Mouse (Mus musculus): ENCODE results near the gene Mtfmt. TPM values are rescaled to one million over a fixed set of nuclear protein-coding genes. Genes with fewer than 3 reads are reported as not detected.

The Mtfmt gene
- polyA plus RNA-seq (2012; rRNA removed), result 5.7 and 6.8 TPM in 2 replicates

DNA sequence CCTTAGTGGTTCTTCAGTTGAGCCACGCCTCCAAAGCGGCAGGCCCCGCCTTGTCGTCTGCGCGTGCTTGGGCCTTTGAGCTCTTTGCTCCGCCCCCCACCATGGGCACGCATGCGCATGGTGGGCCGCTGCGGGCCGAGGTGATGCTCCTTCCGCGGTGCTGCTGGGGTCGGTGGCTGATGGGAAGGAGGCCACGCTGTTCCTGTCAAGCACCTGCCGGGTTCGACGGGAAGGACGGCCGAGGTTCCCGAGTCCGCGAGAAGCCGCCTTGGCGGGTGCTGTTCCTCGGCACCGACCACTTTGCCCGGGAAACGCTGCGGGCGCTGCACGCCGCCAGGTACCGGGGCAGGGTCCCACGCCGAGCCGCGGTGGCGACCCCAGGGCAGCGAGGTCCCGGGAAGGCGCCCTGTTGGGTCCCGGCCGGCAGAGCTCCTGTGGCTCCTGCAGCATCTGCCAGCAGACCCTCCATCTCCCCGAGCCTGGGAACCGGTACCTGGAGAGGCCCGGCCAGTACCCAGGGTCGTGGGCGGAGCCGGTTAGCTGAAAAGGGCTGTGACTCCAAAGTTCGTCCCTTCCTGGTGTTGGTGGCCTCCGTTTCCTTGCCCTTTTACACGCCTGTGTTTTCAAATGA lies at the start of gene Mtfmt:
TSS of gene Mtfmt (plus strand) at position 112 of the 631 bp plus-strand sequence.

DNA sequence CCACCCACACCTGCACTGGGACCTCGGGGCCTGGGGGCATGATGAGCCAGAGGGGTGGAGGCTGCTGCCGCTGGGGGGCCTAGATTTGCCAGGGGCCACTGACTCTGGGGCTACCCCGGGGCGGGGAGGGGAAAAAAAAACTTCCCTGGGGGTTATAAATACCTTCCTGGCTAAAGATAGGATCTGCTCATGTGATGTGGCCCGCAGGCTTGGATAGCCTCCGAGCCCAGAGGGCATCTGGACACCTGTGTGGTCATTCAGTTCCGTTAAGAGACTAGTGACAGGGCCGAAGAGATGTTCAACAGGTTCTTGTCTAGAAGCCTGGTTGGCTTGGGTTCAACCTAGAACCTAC lies 44.0 kb upstream of the Mtfmt start, which contains the start of gene Kbtbd13:
TSS of gene Kbtbd13 (minus strand) at position 40 of the 352 bp plus-strand sequence.

DNA sequence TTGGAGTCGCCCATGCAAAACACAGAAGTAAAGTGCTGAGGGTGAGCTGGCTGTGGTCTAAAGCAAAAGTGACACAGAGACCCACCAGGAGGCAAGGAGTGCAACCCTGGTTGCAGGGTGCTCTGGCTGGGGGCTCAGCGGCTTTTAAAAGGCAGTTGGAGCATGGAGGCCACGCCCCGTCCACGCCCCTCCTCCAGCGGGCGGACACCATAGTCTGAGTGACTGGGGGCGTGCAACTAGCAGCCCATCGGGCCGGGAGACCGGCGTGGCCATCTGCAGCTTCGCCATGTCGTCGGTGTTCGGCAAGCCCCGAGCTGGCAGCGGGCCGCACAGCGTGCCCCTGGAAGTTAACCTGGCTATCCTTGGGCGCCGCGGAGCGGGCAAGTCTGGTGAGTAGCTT lies 37.3 kb upstream of the Mtfmt start, which contains the start of gene Rasl12:
TSS of gene Rasl12 (plus strand) at position 228 of the 400 bp plus-strand sequence.

DNA sequence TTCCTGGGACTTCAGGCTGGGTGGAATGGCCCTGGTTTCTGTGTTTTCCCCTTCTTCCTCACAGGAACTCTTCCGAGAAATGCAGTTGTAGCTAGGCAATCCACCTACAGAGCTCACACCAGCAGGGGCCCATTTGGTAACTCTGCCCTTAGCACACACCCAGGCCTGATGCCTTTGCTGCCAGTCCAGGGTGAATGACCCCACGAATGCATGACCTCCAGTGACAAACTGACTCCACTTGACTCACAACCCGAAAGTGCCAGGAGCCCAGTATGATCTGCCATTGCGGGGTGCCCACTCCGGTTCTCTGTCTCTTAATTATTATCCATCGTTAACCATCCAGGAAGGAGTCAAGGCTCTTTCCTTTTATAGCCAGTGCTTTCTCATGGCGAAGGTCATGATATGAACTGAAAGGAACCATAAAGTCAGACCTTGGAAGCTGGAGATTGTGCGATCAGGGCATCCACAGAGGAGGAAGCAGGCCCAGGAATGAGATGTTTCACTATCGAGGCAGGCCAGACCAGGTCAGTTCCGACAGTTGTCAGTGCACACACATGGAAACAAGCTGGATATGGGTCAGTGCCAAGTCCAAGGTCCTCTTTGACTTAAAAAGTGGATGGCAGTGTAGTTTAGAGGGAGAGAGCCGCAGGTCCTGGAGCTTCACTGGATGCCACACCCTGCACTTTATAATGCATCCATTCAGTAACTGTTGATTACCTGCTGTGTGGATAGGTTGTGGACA lies 12.7 kb upstream of the Mtfmt start, which contains the start of gene Slc51b:
TSS of gene Slc51b (minus strand) at position 196 of the 742 bp plus-strand sequence.

DNA sequence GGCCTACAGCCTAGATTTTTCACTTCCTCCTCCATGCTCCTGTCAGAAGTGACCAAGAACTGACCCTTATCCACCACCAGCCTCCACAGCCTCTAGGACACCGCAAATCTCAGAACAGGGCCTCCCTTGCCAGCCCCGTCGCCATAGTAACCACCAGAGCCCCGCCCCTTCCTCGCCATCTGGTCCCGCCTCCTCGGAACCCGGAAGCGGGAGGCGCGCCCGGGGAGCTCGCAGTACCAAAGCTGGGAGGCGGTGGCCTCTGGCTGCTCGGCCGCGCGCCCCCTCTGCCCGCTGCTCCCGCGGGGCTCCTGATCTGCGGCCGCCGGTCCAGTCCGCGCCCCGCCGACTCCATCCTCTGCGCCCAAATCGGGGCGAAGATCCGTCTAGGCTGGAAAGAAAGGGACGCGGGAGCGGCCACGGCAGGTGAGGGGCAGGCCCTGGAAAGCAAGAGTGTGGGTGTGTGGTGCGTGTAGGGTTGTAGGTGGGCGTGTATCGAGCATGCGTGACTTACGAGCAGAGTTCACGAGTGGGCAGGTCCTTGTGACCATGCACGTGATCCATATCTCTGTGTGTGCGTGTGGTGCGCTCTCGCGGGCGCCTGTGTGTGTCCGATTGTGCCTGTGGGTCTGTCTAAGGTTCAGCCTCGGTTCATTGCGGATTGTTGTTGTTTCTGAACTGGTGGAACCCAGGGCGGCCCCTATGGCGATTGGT lies 25.3 kb downstream of the Mtfmt start, which contains the start of gene Spg21:
TSS of gene Spg21 (plus strand) at position 216 of the 711 bp plus-strand sequence.

Other genes with a start within 250 kb of the Mtfmt start
- 4.0 and 5.9 TPM in 2 replicates for gene Parp16, start 240.4 kb upstream of the Mtfmt start, polyA plus RNA-seq (2012; rRNA removed)
- gene Cilp, start 170.6 kb upstream of the Mtfmt start, polyA plus RNA-seq (2012; rRNA removed), result 0.01 and 0.02 TPM in 2 replicates
- gene Clpx, start 141.5 kb upstream of the Mtfmt start, polyA plus RNA-seq (2012; rRNA removed), result 11.1 and 12.7 TPM in 2 replicates
- gene Pdcd7, start 89.7 kb upstream of the Mtfmt start, polyA plus RNA-seq (2012; rRNA removed), result 4.6 and 5.3 TPM in 2 replicates
- 0.07 and 0.22 TPM in 2 replicates for gene Ubap1l, start 74.7 kb upstream of the Mtfmt start, polyA plus RNA-seq (2012; rRNA removed)
- gene Kbtbd13, start 44.1 kb upstream of the Mtfmt start, polyA plus RNA-seq (2012; rRNA removed), result 0.02 and 0.05 TPM in 2 replicates
- 0.12 and 0.17 TPM in 2 replicates for gene Rasl12, start 37.3 kb upstream of the Mtfmt start, polyA plus RNA-seq (2012; rRNA removed)
- 0.05 and 0.09 TPM in 2 replicates for gene Slc51b, start 12.8 kb upstream of the Mtfmt start, polyA plus RNA-seq (2012; rRNA removed)
- 7.6 and 7.7 TPM in 2 replicates for gene Spg21, start 25.2 kb downstream of the Mtfmt start, polyA plus RNA-seq (2012; rRNA removed)
- gene Ankdd1a, start 84.4 kb downstream of the Mtfmt start, polyA plus RNA-seq (2012; rRNA removed), result 0.03 TPM in 1 of 2 replicates, not detected in the other
- gene Plekho2, start 144.3 kb downstream of the Mtfmt start, polyA plus RNA-seq (2012; rRNA removed), result 13.8 and 17.3 TPM in 2 replicates
- 9.4 and 12.9 TPM in 2 replicates for gene Pif1, start 151.4 kb downstream of the Mtfmt start, polyA plus RNA-seq (2012; rRNA removed)
- gene Rbpms2, start 193.9 kb downstream of the Mtfmt start, polyA plus RNA-seq (2012; rRNA removed), result 8.2 and 10.3 TPM in 2 replicates
- gene Oaz2, start 232.2 kb downstream of the Mtfmt start, polyA plus RNA-seq (2012; rRNA removed), result 20.5 and 21.1 TPM in 2 replicates

Measured in liver, embryonic 14 days (tissue).